Mouse (Mus musculus) MEL (cell line): ENCODE results near the gene Slit1. TPM values are rescaled to one million over a fixed set of nuclear protein-coding genes. Genes with fewer than 3 reads are reported as not detected.

ENCODE experiments used
- DNase-seq: peaks from one replicate; pipeline ENCODE4 v3.0.0; 2011; ENCODE audit warnings: low read depth, low spot score
- H3K27ac ChIP-seq: 2 replicates; pipeline ENCODE4 v1.5.1; 2012; ENCODE audit warnings: low read depth, mild to moderate bottlenecking, control low read depth, low read length, moderate library complexity; ENCODE audit not compliant: control insufficient read depth
- H3K27me3 ChIP-seq, 2 experiments: fragments of 150-350 bp in 1 of 2; sonication (generic) in 1 of 2; 2 replicates each; pipeline ENCODE4 v1.6.1; 2012; ENCODE audit warnings: low read length in 2 of 2, mild to moderate bottlenecking in 2 of 2, improper control_type of control experiment in 1 of 2, moderate library complexity in 1 of 2; ENCODE audit not compliant: insufficient read depth in 2 of 2, control insufficient read depth in 1 of 2
- H3K36me3 ChIP-seq, 2 experiments: 2 replicates each; pipeline ENCODE4 v1.6.1; 2012 to 2014; ENCODE audit warnings: low read length in 2 of 2, improper control_type of control experiment in 1 of 2, inconsistent platforms in 1 of 2, mild to moderate bottlenecking in 1 of 2; ENCODE audit not compliant: insufficient read depth in 2 of 2, control insufficient read depth in 1 of 2
- H3K4me1 ChIP-seq, 2 experiments: fragments of 150-350 bp in 1 of 2; sonication (generic) in 1 of 2; 2 replicates each; pipeline ENCODE4 v1.6.1; 2012; ENCODE audit warnings: low read length in 2 of 2, improper control_type of control experiment in 1 of 2, mild to moderate bottlenecking in 1 of 2; ENCODE audit not compliant: insufficient read depth in 2 of 2, control insufficient read depth in 1 of 2
- H3K4me3 ChIP-seq, 2 experiments: fragments of 150-350 bp in 1 of 2; sonication (generic) in 1 of 2; 2 replicates each; pipeline ENCODE4 v1.5.1; 2012; ENCODE audit warnings: low read depth in 2 of 2, low read length in 2 of 2, mild to moderate bottlenecking in 2 of 2, moderate library complexity in 2 of 2, control low read depth in 1 of 2, improper control_type of control experiment in 1 of 2; ENCODE audit not compliant: control insufficient read depth in 1 of 2, insufficient read depth in 1 of 2
- H3K79me2 ChIP-seq: 2 replicates; pipeline ENCODE4 v1.6.1; 2012; ENCODE audit warnings: mild to moderate bottlenecking, low read length, moderate library complexity; ENCODE audit not compliant: control insufficient read depth, poor library complexity, insufficient read depth
- H3K9ac ChIP-seq: 2 replicates; pipeline ENCODE4 v1.6.1; 2012; ENCODE audit warnings: low read depth, mild to moderate bottlenecking, control low read depth, low read length, moderate library complexity; ENCODE audit not compliant: control insufficient read depth, poor library complexity, severe bottlenecking
- H3K9me3 ChIP-seq: fragments of 150-350 bp; sonication (generic); replicated peaks from 2 replicates; pipeline ENCODE4 v1.6.1; 2012; ENCODE audit warnings: mild to moderate bottlenecking, low read length, improper control_type of control experiment, moderate library complexity; ENCODE audit not compliant: insufficient read depth
- CHD2 ChIP-seq: IDR thresholded peaks from 2 replicates; pipeline ENCODE4 v1.6.1; 2011; ENCODE audit warnings: low read length, improper control_type of control experiment
- EP300 ChIP-seq, 2 experiments: IDR thresholded peaks; 2 replicates each; pipeline ENCODE4 v1.6.1; 2011; ENCODE audit warnings: improper control_type of control experiment in 2 of 2, low read length in 2 of 2, low read depth in 1 of 2, mild to moderate bottlenecking in 1 of 2
- GATA1 ChIP-seq: IDR thresholded peaks from 2 replicates; pipeline ENCODE4 v1.6.1; 2011; ENCODE audit warnings: low read depth, low read length, improper control_type of control experiment
- JUND ChIP-seq: IDR thresholded peaks from 2 replicates; pipeline ENCODE4 v1.6.1; 2011; ENCODE audit warnings: low read depth, mild to moderate bottlenecking, improper control_type of control experiment, low read length
- MAX ChIP-seq: IDR thresholded peaks from 2 replicates; pipeline ENCODE4 v1.6.1; 2011; ENCODE audit warnings: low read length, improper control_type of control experiment
- MAZ ChIP-seq: IDR thresholded peaks from 2 replicates; pipeline ENCODE4 v1.6.1; 2012; ENCODE audit warnings: low read depth, mild to moderate bottlenecking, inconsistent platforms, low read length, improper control_type of control experiment
- MEF2A ChIP-seq: IDR thresholded peaks from 2 replicates; pipeline ENCODE4 v1.6.1; 2014; ENCODE audit warnings: low read depth, mild to moderate bottlenecking, inconsistent platforms, low read length, improper control_type of control experiment; ENCODE audit not compliant: poor library complexity, insufficient replicate concordance, severe bottlenecking; ENCODE audit errors: extremely low read depth
- MYC ChIP-seq: IDR thresholded peaks from 2 replicates; pipeline ENCODE4 v1.6.1; 2011; ENCODE audit warnings: low read depth, mild to moderate bottlenecking, low read length, improper control_type of control experiment, moderate library complexity
- NELFE ChIP-seq: IDR thresholded peaks from 2 replicates; pipeline ENCODE4 v1.6.1; 2011; ENCODE audit warnings: low read depth, low read length, improper control_type of control experiment
- POLR2AphosphoS5 ChIP-seq: IDR thresholded peaks from 2 replicates; pipeline ENCODE4 v1.6.1; 2012; ENCODE audit warnings: low read depth, borderline replicate concordance, mild to moderate bottlenecking, inconsistent platforms, low read length, moderate library complexity, mixed read lengths
- SIN3A ChIP-seq: IDR thresholded peaks from 2 replicates; pipeline ENCODE4 v1.6.1; 2012; ENCODE audit warnings: low read length, improper control_type of control experiment, inconsistent platforms
- TCF12 ChIP-seq: IDR thresholded peaks from 2 replicates; pipeline ENCODE4 v1.6.1; 2014; ENCODE audit warnings: low read depth, mild to moderate bottlenecking, inconsistent platforms, low read length, improper control_type of control experiment, moderate library complexity
- ZMIZ1 ChIP-seq: IDR thresholded peaks from 2 replicates; pipeline ENCODE4 v1.6.1; 2012; ENCODE audit warnings: low read depth, mild to moderate bottlenecking, inconsistent platforms, low read length, improper control_type of control experiment, moderate library complexity
- ZNF384 ChIP-seq: IDR thresholded peaks from 2 replicates; pipeline ENCODE4 v1.6.1; 2012; ENCODE audit warnings: low read depth, mild to moderate bottlenecking, inconsistent platforms, low read length, improper control_type of control experiment
- polyA plus RNA-seq, 2 experiments: library from polyadenylated mRNA; stranded (reverse) in 1 of 2; unstranded in 1 of 2; fragments of >175 nt in 1 of 2; fragments of >200 nt in 1 of 2; gene quantifications; 2 replicates each; pipeline versions ENCODE4 v1.2.1 to v1.2.4; 2012; ENCODE audit warnings: low replicate concordance in 2 of 2, low read depth in 1 of 2; ENCODE audit not compliant: insufficient read length in 2 of 2, insufficient read depth in 1 of 2, missing spikeins in 1 of 2
- total RNA-seq: library from RNA; depleted of rRNA; stranded (reverse); fragments of 300-350 nt; gene quantifications from 2 replicates; pipeline ENCODE4 v1.2.3, GENCODE M21; 2012

The Slit1 gene
- total and polyA plus RNA-seq, 3 experiments, result 0.04 TPM; not detected in 1

GRCm38 (mm10) chr19:41613325-41614087 lies 130.0 kb downstream of the Slit1 start:
- no peak for TF ChIP-seq MAX
- TF ChIP-seq EP300 (IDR thresholded peaks at IDR 0.05; ENCODE audit: low read depth in 1 of 2, low read length in 2 of 2), result no peak
- no peak for TF ChIP-seq MYC
- no peak for TF ChIP-seq POLR2AphosphoS5
- no peak for TF ChIP-seq TCF12
- no peak for TF ChIP-seq ZMIZ1
- no peak for TF ChIP-seq SIN3A
- no peak for TF ChIP-seq GATA1
- no peak for TF ChIP-seq MEF2A
- no peak for TF ChIP-seq ZNF384
- TF ChIP-seq, all 39 proteins: peak for 0
- no peak overlapping the region for H3K9ac ChIP-seq
- no peaks in the 10 kb centered on the region for H3K79me2 ChIP-seq
- no peak overlapping the region for H3K27ac ChIP-seq
- no peaks in the 10 kb centered on the region for H3K4me1 ChIP-seq
- no peaks in the 10 kb centered on the region for H3K36me3 ChIP-seq
- no peaks in the 10 kb centered on the region for H3K9me3 ChIP-seq
- H3K27me3 ChIP-seq, result peaks cover 10 to 22% of the 10 kb centered on the region in 2 experiments
- H3K4me3 ChIP-seq, result no peak overlapping the region
- DNase-seq, result no peak

DNA sequence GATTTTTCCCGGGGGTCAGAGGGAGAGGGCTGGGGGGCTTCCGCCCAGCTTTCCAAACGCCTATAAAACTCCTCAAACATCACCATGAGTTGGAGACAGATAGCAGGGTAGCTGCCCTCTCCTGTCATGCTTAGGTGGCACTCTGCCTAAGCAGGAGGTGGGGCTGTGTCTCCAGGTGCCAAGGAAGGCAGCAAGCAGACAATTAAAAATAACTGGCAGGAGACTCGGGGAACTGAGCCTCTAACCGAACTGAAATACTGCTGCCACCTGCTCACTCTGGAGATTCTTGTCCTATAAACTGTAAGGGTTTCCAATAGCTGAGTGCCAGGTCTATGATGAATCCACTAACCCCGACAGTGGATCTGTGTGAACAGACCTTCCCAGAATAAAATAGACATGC lies 131.8 kb downstream of the Slit1 start:
- H3K4me1 ChIP-seq, result no peaks in the 10 kb centered on the region
- no peak for TF ChIP-seq MAZ
- no peak for TF ChIP-seq ZNF384
- no peak for TF ChIP-seq CHD2
- TF ChIP-seq NELFE, result no peak
- no peak for TF ChIP-seq JUND
- TF ChIP-seq, all 39 proteins: peak for 0
- peaks cover 20 to 23% of the 10 kb centered on the region in 2 experiments for H3K27me3 ChIP-seq
- no peaks in the 10 kb centered on the region for H3K9me3 ChIP-seq
- no peak overlapping the region for H3K4me3 ChIP-seq
- H3K36me3 ChIP-seq, result no peaks in the 10 kb centered on the region
- no peak overlapping the region for H3K9ac ChIP-seq
- no peak overlapping the region for H3K27ac ChIP-seq
- DNase-seq, result no peak
- no peaks in the 10 kb centered on the region for H3K79me2 ChIP-seq
